Mouse (Mus musculus): ENCODE data around the gene Golm1. TPM values are rescaled to one million over a fixed set of nuclear protein-coding genes. Genes with fewer than 3 reads are reported as not detected.

Golm1 gene
- 12.4 and 13.1 TPM in 2 replicates for polyA plus RNA-seq (2015; fragmentation: Nextera tagmentation; extraction: Ambion mirVana)

GRCm38 (mm10) chr13:59675151-59676011, at the start of gene Golm1:
Gene Golm1, minus strand, starts transcription at chr13:59675811.

DNA sequence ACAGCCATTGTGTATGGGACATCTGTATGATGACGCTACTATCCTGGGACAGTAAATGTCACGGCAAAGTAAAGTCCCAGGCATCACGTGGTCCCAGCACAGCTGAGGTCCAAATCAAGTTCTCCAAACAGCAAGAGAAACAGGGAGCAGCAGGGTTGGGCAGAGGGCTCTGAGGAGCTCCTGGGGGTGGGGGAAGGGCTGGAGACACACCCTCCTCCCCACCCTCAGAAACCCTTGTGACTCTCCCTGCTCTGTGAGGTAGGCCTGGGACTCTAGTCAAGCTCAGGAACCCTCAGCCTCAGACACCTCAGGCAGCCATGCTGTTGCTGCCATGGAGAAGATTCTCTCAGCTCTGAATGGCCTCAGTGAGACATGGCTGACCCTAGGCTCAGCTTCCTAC, 36.4 kb upstream of the Golm1 start, which contains the start of gene Spata31d1b:
Gene Spata31d1b (plus strand): TSS at position 301 of the 400 bp plus-strand sequence.

GRCm38 (mm10) chr13:59710230-59710629, 34.6 kb upstream of the Golm1 start, which contains the start of gene Spata31d1a:
Gene Spata31d1a, minus strand, starts transcription at chr13:59710330.

DNA sequence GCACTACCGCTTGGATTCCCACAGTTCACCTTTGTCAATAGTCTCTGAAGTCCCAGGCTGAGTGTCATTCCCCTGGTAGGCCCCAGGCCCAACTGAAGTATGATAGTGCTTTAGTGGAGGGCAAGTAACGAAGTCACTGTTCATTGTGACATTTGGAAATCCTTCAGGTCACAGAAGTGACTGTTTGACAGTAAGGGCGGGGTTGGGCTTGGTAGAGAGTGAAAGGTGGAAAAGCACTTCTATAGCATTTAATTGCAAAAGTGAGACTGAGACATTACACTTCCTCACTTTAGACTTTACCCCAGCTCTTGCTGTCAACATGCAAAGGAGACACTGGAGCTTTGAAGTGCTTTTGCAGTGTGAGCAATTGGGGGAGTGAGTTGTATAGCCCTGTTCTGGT, 18.4 kb upstream of the Golm1 start, which contains the start of gene 4921517D22Rik:
Gene 4921517D22Rik (minus strand): TSS at position 101 of the 400 bp plus-strand sequence.

DNA sequence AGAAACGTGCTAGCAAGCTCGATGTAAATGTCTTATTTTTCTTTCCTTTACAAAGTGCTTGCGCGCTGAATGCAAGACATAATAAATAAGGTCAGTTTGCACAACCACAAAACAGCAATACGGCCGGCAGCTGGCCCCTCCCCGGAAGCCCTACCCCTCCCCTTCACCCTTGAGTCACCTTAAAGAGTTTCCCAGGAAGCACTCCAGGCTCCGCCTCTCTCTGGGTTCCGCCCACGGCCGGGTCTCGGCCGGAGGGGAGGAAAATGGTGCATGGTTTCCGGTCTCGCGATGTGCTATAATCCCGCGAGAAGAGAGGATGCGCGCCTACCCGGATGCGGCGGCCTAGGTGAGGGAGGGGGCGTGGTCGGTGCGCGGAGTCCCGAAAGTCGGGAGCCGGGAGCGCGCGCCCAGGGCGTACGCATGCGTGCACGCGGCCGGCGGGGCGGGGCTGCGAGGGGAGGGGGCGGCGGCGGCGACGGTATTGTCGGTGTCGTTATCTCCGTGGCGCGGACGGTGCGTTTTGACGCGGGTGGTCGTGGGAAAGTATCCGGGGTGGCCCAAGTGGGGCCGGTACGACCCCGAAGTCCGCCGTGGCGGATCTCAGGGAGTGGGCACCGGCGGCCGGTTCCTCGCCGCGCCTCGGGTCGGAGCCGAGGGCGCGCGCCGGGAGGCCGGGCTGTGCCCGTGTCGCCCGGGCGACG, 90.5 kb downstream of the Golm1 start, which contains the start of the genes Agtpbp1 and Naa35:
Gene Agtpbp1 (minus strand): TSS at position 281 of the 701 bp plus-strand sequence.
Gene Naa35 (plus strand): TSS at position 313 of the 701 bp plus-strand sequence.

Other genes with a start within 250 kb of the Golm1 start
- 7.2 and 11.4 TPM in 2 replicates for gene Agtpbp1, start 90.6 kb downstream of the Golm1 start, polyA plus RNA-seq (2015; fragmentation: Nextera tagmentation; extraction: Ambion mirVana)
- 33.9 and 36.4 TPM in 2 replicates for gene Naa35, start 90.6 kb downstream of the Golm1 start, polyA plus RNA-seq (2015; fragmentation: Nextera tagmentation; extraction: Ambion mirVana)
- gene 4921517D22Rik, start 18.3 kb upstream of the Golm1 start, polyA plus RNA-seq (2015; fragmentation: Nextera tagmentation; extraction: Ambion mirVana), result not detected in 2 replicates
- not detected in 2 replicates for gene Spata31d1a, start 34.5 kb upstream of the Golm1 start, polyA plus RNA-seq (2015; fragmentation: Nextera tagmentation; extraction: Ambion mirVana)
- not detected in 2 replicates for gene Spata31d1b, start 36.5 kb upstream of the Golm1 start, polyA plus RNA-seq (2015; fragmentation: Nextera tagmentation; extraction: Ambion mirVana)
- not detected in 2 replicates for gene Spata31d1d, start 55.9 kb upstream of the Golm1 start, polyA plus RNA-seq (2015; fragmentation: Nextera tagmentation; extraction: Ambion mirVana)
- not detected in 2 replicates for gene 1700014D04Rik, start 70.9 kb upstream of the Golm1 start, polyA plus RNA-seq (2015; fragmentation: Nextera tagmentation; extraction: Ambion mirVana)
- 188 and 190 TPM in 2 replicates for gene Isca1, start 94.0 kb upstream of the Golm1 start, polyA plus RNA-seq (2015; fragmentation: Nextera tagmentation; extraction: Ambion mirVana)
- gene Gm49354, start 106.4 kb upstream of the Golm1 start, polyA plus RNA-seq (2015; fragmentation: Nextera tagmentation; extraction: Ambion mirVana), result not detected in 2 replicates
- 26.7 and 28.3 TPM in 2 replicates for gene Tut7, start 147.3 kb upstream of the Golm1 start, polyA plus RNA-seq (2015; fragmentation: Nextera tagmentation; extraction: Ambion mirVana)